Mouse (Mus musculus): Measurements from ENCODE around the gene Pdcd1. TPM values are rescaled to one million over a fixed set of nuclear protein-coding genes. Genes with fewer than 3 reads are reported as not detected.
"Not testable (repeated sequence)": the region's sequence is repeated elsewhere in the genome, so short reads cannot be mapped to it uniquely, and the experiment has no call there.

Gene Pdcd1
- polyA plus RNA-seq, 1 experiment from 2014 or later, result 0.37 TPM

GRCm38 (mm10) chr1:94058281-94058680, 5.9 kb upstream of the Pdcd1 start:
- not testable (repeated sequence) for H3K27ac ChIP-seq; H3K4me3 ChIP-seq; H3K9ac ChIP-seq; H3K4me2 ChIP-seq; H3K4me1 ChIP-seq (replicated peaks); ATAC-seq (replicated peaks; ENCODE audit: insufficient number of reproducible peaks, insufficient read depth, low FRiP score, low read depth); H3K36me3 ChIP-seq; H3K9me3 ChIP-seq (replicated peaks); H3K27me3 ChIP-seq
- 50% methylated on average over 1 of the region's 1 CpGs for WGBS

GRCm38 (mm10) chr1:94057401-94057800, 5.0 kb upstream of the Pdcd1 start:
- Histone ChIP-seq H3K4me3 (no peak overlapping the region), H3K36me3 (no peaks in the 10 kb centered on the region), H3K9ac (no peak overlapping the region), H3K27me3 (no peaks in the 10 kb centered on the region), H3K4me1 (replicated peaks) (0 out of 2 replicates have a peak, but pooled peaks cover 2% of the 10 kb centered on the region), H3K4me2 (no peak overlapping the region), H3K27ac (no peak overlapping the region), H3K9me3 (replicated peaks) (no peaks in the 10 kb centered on the region)
- no peak for ATAC-seq (replicated peaks; ENCODE audit: insufficient number of reproducible peaks, insufficient read depth, low FRiP score, low read depth)
- 85% methylated on average over 2 of the region's 2 CpGs for WGBS

GRCm38 (mm10) chr1:94055966-94056365, 3.6 kb upstream of the Pdcd1 start:
- 39% methylated on average over 3 of the region's 3 CpGs for WGBS
- Histone ChIP-seq H3K4me1 (replicated peaks) (0 out of 2 replicates have a peak, but pooled peaks cover 2% of the 10 kb centered on the region), H3K9me3 (replicated peaks) (no peaks in the 10 kb centered on the region), H3K4me2 (no peak overlapping the region), H3K9ac (no peak overlapping the region), H3K27ac (no peak overlapping the region), H3K36me3 (no peaks in the 10 kb centered on the region), H3K27me3 (no peaks in the 10 kb centered on the region), H3K4me3 (no peak overlapping the region)
- no peak for ATAC-seq (replicated peaks; ENCODE audit: insufficient number of reproducible peaks, insufficient read depth, low FRiP score, low read depth)

GRCm38 (mm10) chr1:94054481-94054880, 2.1 kb upstream of the Pdcd1 start:
- Histone ChIP-seq H3K27me3 (no peaks in the 10 kb centered on the region), H3K9ac (no peak overlapping the region), H3K36me3 (no peaks in the 10 kb centered on the region), H3K4me1 (replicated peaks) (0 out of 2 replicates have a peak, but pooled peaks cover 2% of the 10 kb centered on the region), H3K4me2 (no peak overlapping the region), H3K27ac (no peak overlapping the region), H3K9me3 (replicated peaks) (no peaks in the 10 kb centered on the region), H3K4me3 (no peak overlapping the region)
- ATAC-seq (replicated peaks; ENCODE audit: insufficient number of reproducible peaks, insufficient read depth, low FRiP score, low read depth), result no peak
- 90% methylated on average over 1 of the region's 1 CpGs for WGBS

- WGBS, result 46% methylated on average over 7 of the region's 7 CpGs
- ATAC-seq (replicated peaks; ENCODE audit: insufficient number of reproducible peaks, insufficient read depth, low FRiP score, low read depth), result no peak
- Histone ChIP-seq H3K4me2 (no peak overlapping the region), H3K9me3 (replicated peaks) (no peaks in the 10 kb centered on the region), H3K36me3 (no peaks in the 10 kb centered on the region), H3K9ac (no peak overlapping the region), H3K27me3 (no peaks in the 10 kb centered on the region), H3K27ac (no peak overlapping the region), H3K4me1 (replicated peaks) (0 out of 2 replicates have a peak, but pooled peaks cover 2% of the 10 kb centered on the region), H3K4me3 (no peak overlapping the region)
Observed at GRCm38 (mm10) chr1:94053530-94054216, 1.3 kb upstream of the Pdcd1 start.

GRCm38 (mm10) chr1:94051104-94051503, 1.2 kb downstream of the Pdcd1 start:
- 77% methylated on average over 5 of the region's 5 CpGs for WGBS
- Histone ChIP-seq H3K27me3 (no peaks in the 10 kb centered on the region), H3K9me3 (replicated peaks) (no peaks in the 10 kb centered on the region), H3K4me2 (no peak overlapping the region), H3K36me3 (no peaks in the 10 kb centered on the region), H3K4me1 (replicated peaks) (0 out of 2 replicates have a peak, but pooled peaks cover 2% of the 10 kb centered on the region), H3K27ac (no peak overlapping the region), H3K9ac (no peak overlapping the region), H3K4me3 (no peak overlapping the region)
- ATAC-seq (replicated peaks; ENCODE audit: insufficient number of reproducible peaks, insufficient read depth, low FRiP score, low read depth), result no peak

- Histone ChIP-seq H3K4me3 (no peak overlapping the region), H3K36me3 (no peaks in the 10 kb centered on the region), H3K9me3 (replicated peaks) (no peaks in the 10 kb centered on the region), H3K9ac (no peak overlapping the region), H3K4me1 (replicated peaks) (no peaks in the 10 kb centered on the region), H3K4me2 (no peak overlapping the region), H3K27ac (no peak overlapping the region), H3K27me3 (no peaks in the 10 kb centered on the region)
- 74% methylated on average over 4 of the region's 4 CpGs for WGBS
- no peak for ATAC-seq (replicated peaks; ENCODE audit: insufficient number of reproducible peaks, insufficient read depth, low FRiP score, low read depth)
Observed at GRCm38 (mm10) chr1:94046544-94046943, 5.8 kb downstream of the Pdcd1 start.

GRCm38 (mm10) chr1:94045559-94045958, 6.8 kb downstream of the Pdcd1 start:
- Histone ChIP-seq H3K4me2 (no peak overlapping the region), H3K9ac (no peak overlapping the region), H3K27me3 (no peaks in the 10 kb centered on the region), H3K36me3 (no peaks in the 10 kb centered on the region), H3K27ac (no peak overlapping the region), H3K4me1 (replicated peaks) (no peaks in the 10 kb centered on the region), H3K4me3 (no peak overlapping the region), H3K9me3 (replicated peaks) (no peaks in the 10 kb centered on the region)
- ATAC-seq (replicated peaks; ENCODE audit: insufficient number of reproducible peaks, insufficient read depth, low FRiP score, low read depth), result no peak
- 67% methylated on average over 3 of the region's 3 CpGs for WGBS

- no peak overlapping the region for H3K4me3 ChIP-seq
- ATAC-seq (replicated peaks; ENCODE audit: insufficient number of reproducible peaks, insufficient read depth, low FRiP score, low read depth), result no peak
- peaks cover 4% of the 10 kb centered on the region for H3K4me1 ChIP-seq (replicated peaks)
- no peak overlapping the region for H3K27ac ChIP-seq
- 92% methylated on average over 2 of the region's 2 CpGs for WGBS
- no peaks in the 10 kb centered on the region for H3K27me3 ChIP-seq
- no peaks in the 10 kb centered on the region for H3K36me3 ChIP-seq
- no peak overlapping the region for H3K9ac ChIP-seq
- H3K4me2 ChIP-seq, result no peak overlapping the region
- no peaks in the 10 kb centered on the region for H3K9me3 ChIP-seq (replicated peaks)
Observed at GRCm38 (mm10) chr1:94040391-94040790, 12.0 kb downstream of the Pdcd1 start.

GRCm38 (mm10) chr1:94034984-94035743, 17.2 kb downstream of the Pdcd1 start:
- WGBS, result 0% methylated on average over 25 of the region's 25 CpGs
- Histone ChIP-seq H3K9me3 (replicated peaks) (no peaks in the 10 kb centered on the region), H3K9ac (peak overlapping the region; percentile 44), H3K4me3 (peak overlapping the region; percentile 49), H3K4me2 (peak overlapping the region; percentile 80), H3K27ac (peak overlapping the region; percentile 91), H3K36me3 (no peaks in the 10 kb centered on the region), H3K27me3 (no peaks in the 10 kb centered on the region), H3K4me1 (replicated peaks) (peaks cover 11% of the 10 kb centered on the region)
- ATAC-seq (replicated peaks; ENCODE audit: insufficient number of reproducible peaks, insufficient read depth, low FRiP score, low read depth), result peak; percentile 91

GRCm38 (mm10) chr1:94033075-94033602, 19.2 kb downstream of the Pdcd1 start:
- H3K4me1 ChIP-seq (replicated peaks), result peaks cover 11% of the 10 kb centered on the region
- no peaks in the 10 kb centered on the region for H3K27me3 ChIP-seq
- no peak overlapping the region for H3K27ac ChIP-seq
- H3K9me3 ChIP-seq (replicated peaks), result no peaks in the 10 kb centered on the region
- no peaks in the 10 kb centered on the region for H3K36me3 ChIP-seq
- 76% methylated on average over 2 of the region's 2 CpGs for WGBS
- no peak overlapping the region for H3K9ac ChIP-seq
- H3K4me2 ChIP-seq, result no peak overlapping the region
- ATAC-seq (replicated peaks; ENCODE audit: insufficient number of reproducible peaks, insufficient read depth, low FRiP score, low read depth), result no peak
- H3K4me3 ChIP-seq, result no peak overlapping the region

Measured in heart, embryonic 15.5 days (tissue).